8 mouse cellular contexts compared by ENCODE assay signal in the genomic region with DNA sequence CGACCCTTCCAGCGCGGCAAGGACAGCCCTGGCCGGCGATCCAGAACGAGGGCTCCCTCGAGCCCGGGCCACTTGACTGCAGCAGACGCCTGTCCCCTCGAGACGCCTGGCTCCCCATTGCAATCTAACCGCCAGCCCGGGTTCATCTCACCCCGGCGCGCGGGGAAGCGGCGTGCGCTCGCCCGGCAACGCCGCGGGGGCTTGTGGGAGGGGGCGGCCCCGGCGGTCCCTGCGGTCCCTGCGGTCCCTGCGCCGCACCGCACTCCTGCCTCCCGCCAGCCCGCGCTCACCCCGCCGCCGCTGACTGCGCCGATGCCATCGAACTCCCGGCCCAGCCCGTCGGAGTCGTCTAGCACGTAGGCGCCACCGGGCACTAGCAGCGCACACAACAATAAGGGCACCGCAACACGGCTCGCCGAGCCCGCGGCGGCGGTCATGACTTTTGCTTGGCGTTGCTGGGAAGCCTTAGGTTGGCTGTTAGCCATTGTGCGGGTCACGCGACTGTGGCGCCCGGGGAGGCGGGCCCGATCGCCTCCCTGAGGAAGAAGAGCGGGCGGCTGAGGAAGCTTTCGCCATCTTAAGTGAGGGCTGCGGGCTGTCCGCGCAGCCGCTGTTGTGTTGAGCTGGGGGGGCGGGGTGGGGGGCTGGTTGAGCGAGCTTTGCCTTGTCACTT. TPM values are rescaled to one million over a fixed set of nuclear protein-coding genes. Genes with fewer than 3 reads are reported as not detected.
DNase-seq lines count a peak whose midpoint lies in the region; ATAC-seq and TF ChIP-seq lines count a peak whose summit lies in the region.

TSS of gene Galc (minus strand) at position 615 of the 673 bp plus-strand sequence.

- POLR2A ChIA-PET in Patski (lab: Charles Lee): no interaction called here

- TF ChIP-seq CTCF in Patski (IDR thresholded peaks at IDR 0.05): no peak
- 0 out of 2 replicates have a peak, but pooled peaks have one; percentile 9 for TF ChIP-seq CTCF in thymus, adult 2 months (IDR thresholded peaks at IDR 0.05; ENCODE audit: borderline replicate concordance, control insufficient read depth, extremely low read depth, insufficient read depth, low read length, poor library complexity)

- H3K9ac ChIP-seq in hindbrain, embryonic 11.5 days (ENCODE audit: low read depth, low read length): peak within 1 kb of the TSS; percentile 84
- peak within 1 kb of the TSS; percentile 97 for H3K9ac ChIP-seq in lung, embryonic 16.5 days (ENCODE audit: low read length)

- H3K27me3 ChIP-seq in Patski: no peaks in the 10 kb centered on the region
- H3K27me3 ChIP-seq in hindbrain, embryonic 11.5 days (ENCODE audit: control insufficient read depth, insufficient read depth, low read length): no peaks in the 10 kb centered on the region
- H3K27me3 ChIP-seq in lung, embryonic 16.5 days (ENCODE audit: control insufficient read depth, insufficient read depth, low read depth, low read length): no peaks in the 10 kb centered on the region
- H3K27me3 ChIP-seq in thymus, adult 2 months (ENCODE audit: control insufficient read depth, insufficient read depth, low read length): no peaks in the 10 kb centered on the region

- H3K4me1 ChIP-seq in hindbrain, embryonic 11.5 days (replicated peaks; ENCODE audit: control insufficient read depth, insufficient read depth, low read length): no peaks in the 10 kb centered on the region
- peaks cover 8% of the 10 kb centered on the region; the same call in 1 of the 2 replicates for H3K4me1 ChIP-seq in lung, embryonic 16.5 days (replicated peaks; ENCODE audit: control insufficient read depth, insufficient read depth, low read length)
- 0 out of 2 replicates have a peak, but pooled peaks cover 5% of the 10 kb centered on the region for H3K4me1 ChIP-seq in thymus, adult 2 months (replicated peaks; ENCODE audit: control insufficient read depth, insufficient read depth, low read length)

- H3K4me3 ChIP-seq in hindbrain, embryonic 11.5 days (ENCODE audit: low read depth, low read length): peak within 1 kb of the TSS; percentile 67
- peak within 1 kb of the TSS; percentile 92 for H3K4me3 ChIP-seq in lung, embryonic 16.5 days (ENCODE audit: low read length)
- peak within 1 kb of the TSS; percentile 76 for H3K4me3 ChIP-seq in thymus, adult 2 months (ENCODE audit: control insufficient read depth, insufficient read depth, low read length)

- 1% methylated on average over 73 of the region's 76 CpGs for WGBS in hindbrain, embryonic 11.5 days
- WGBS in lung, embryonic 16.5 days: under 1% methylated on average over 70 of the region's 76 CpGs
- under 1% methylated on average over 76 of the region's 76 CpGs for WGBS in thymus, adult 2 months

- peak within 1 kb of the TSS; percentile 97 for H3K27ac ChIP-seq in hindbrain, embryonic 11.5 days (ENCODE audit: low read depth, low read length)
- peak within 1 kb of the TSS; percentile 95 for H3K27ac ChIP-seq in lung, embryonic 16.5 days (ENCODE audit: low read length)
- H3K27ac ChIP-seq in thymus, adult 2 months (ENCODE audit: control insufficient read depth, insufficient read depth, low read length): no peak within 1 kb of the TSS

- no peaks in the 10 kb centered on the region for H3K36me3 ChIP-seq in hindbrain, embryonic 11.5 days (ENCODE audit: control insufficient read depth, insufficient read depth, low read length)
- H3K36me3 ChIP-seq in lung, embryonic 16.5 days (ENCODE audit: control insufficient read depth, insufficient read depth, low read length): no peaks in the 10 kb centered on the region
- H3K36me3 ChIP-seq in thymus, adult 2 months (ENCODE audit: control insufficient read depth, insufficient read depth, low read length): no peaks in the 10 kb centered on the region

- in situ Hi-C loops in Patski (cut with MboI; ENCODE audit: low pct_unique_long_range_greater_than_20kb): no loop called here

- CTCF ChIA-PET in Patski (lab: Charles Lee): no interaction called here

- no peaks in the 10 kb centered on the region for H3K9me3 ChIP-seq in hindbrain, embryonic 11.5 days (ENCODE audit: control insufficient read depth, low read length)
- no peaks in the 10 kb centered on the region for H3K9me3 ChIP-seq in lung, embryonic 16.5 days (ENCODE audit: control insufficient read depth, low read length)

- H3K4me2 ChIP-seq in hindbrain, embryonic 11.5 days (replicated peaks; ENCODE audit: low read depth, low read length): peak within 1 kb of the TSS; percentile 61
- H3K4me2 ChIP-seq in lung, embryonic 16.5 days (ENCODE audit: low read depth, low read length): peak within 1 kb of the TSS; percentile 57

- ATAC-seq in Patski: peak; percentile 59
- ATAC-seq in hindbrain, embryonic 11.5 days (ENCODE audit: low FRiP score): peak; percentile 94
- peak; percentile 95 for ATAC-seq in lung, embryonic 16.5 days (ENCODE audit: low read depth)

- DNase-seq in Patski (ENCODE audit: low read depth, low spot score): no peak
- peak; percentile 91 to 93 for DNase-seq in cerebellum, postnatal 10 days
- peak; percentile 79 to 86 for DNase-seq in frontal cortex, postnatal 10 days (ENCODE audit: low spot score in 2 of 2)
- DNase-seq in hindbrain, embryonic 11.5 days (ENCODE audit: low spot score): peak; percentile 90
- DNase-seq in layer of hippocampus, adult 9-11 months: peak; percentile 92
- peak; percentile 83 for DNase-seq in ovary, adult 18-20 months (ENCODE audit: low spot score)
- DNase-seq in thymus, adult 2 months: peak; percentile 85

- no peak; the same call in 1 of the 2 replicates for TF ChIP-seq POLR2A in thymus, adult 2 months (IDR thresholded peaks at IDR 0.05; ENCODE audit: control insufficient read depth, extremely low read depth, insufficient read depth, low read length, poor library complexity)

RNA-seq across cellular contexts. Expression of gene Galc, which starts in this region (rescaled TPM):
- 60.4 TPM for polyA plus RNA-seq in Patski (2021)
- polyA plus RNA-seq in hindbrain, embryonic 11.5 days (2014; fragmentation: Nextera tagmentation; extraction: Ambion mirVana): 12.2 and 14.8 TPM in 2 replicates
- polyA plus RNA-seq in lung, embryonic 16.5 days (2015; fragmentation: Nextera tagmentation; extraction: Ambion mirVana): 9.8 and 10.4 TPM in 2 replicates
- 8.9 and 9.3 TPM in 2 replicates for polyA plus RNA-seq in thymus, adult 2 months (2012; rRNA removed)
